Mouse (Mus musculus) layer of hippocampus, postnatal 36 days (tissue): ENCODE data around the gene AI182371. TPM values are rescaled to one million over a fixed set of nuclear protein-coding genes. Genes with fewer than 3 reads are reported as not detected.

Experiments
- DNase-seq, 2 experiments: peaks; one replicate each; pipeline ENCODE4 v3.0.0; 2022
- total RNA-seq, 2 experiments: library from RNA; stranded (reverse); gene quantifications; 2 replicates each; pipeline ENCODE4 v1.2.3; 2021

AI182371 gene
- total RNA-seq, 2 experiments from 2014 or later = 0.55 TPM; not detected in 1

DNA sequence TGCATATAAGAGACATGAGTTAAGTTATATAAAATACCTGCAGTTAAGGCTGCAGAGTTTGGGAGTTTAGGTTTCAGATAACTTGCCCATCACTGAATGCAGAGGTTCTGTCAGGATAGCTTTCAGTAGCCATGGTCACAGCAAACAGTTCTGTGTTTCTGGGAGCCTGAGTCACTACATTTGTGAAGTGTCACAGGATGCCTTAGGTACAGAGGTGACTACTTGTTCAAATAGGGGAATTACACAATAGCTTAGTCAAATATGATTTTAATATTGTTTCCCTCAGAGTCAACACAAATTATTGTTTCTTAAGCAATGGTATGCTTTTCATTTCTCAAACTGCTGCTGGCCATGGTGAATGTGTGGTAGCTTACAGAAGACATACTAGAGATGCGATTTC lies 32.2 kb downstream of the AI182371 start:
- no peak for DNase-seq

DNA sequence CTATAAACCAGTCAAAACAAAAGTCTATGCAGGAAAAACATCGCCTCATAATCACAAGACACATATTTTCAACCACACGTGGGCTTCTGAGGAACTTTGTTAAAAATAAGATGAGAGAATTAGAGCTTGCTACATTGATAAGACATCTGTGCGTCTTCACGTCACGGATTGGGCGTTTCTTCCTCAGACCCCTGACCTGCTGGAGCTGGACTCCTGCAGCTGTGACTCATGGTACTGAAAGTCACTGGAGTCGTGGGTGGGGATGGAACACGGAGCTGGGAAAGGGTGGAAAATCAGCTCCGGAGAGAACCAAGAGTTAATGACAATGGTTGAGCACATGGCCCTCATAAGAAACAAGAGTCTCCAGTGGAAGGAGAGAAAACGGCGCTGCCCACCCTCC lies 34.2 kb downstream of the AI182371 start:
- DNase-seq = no peak

DNA sequence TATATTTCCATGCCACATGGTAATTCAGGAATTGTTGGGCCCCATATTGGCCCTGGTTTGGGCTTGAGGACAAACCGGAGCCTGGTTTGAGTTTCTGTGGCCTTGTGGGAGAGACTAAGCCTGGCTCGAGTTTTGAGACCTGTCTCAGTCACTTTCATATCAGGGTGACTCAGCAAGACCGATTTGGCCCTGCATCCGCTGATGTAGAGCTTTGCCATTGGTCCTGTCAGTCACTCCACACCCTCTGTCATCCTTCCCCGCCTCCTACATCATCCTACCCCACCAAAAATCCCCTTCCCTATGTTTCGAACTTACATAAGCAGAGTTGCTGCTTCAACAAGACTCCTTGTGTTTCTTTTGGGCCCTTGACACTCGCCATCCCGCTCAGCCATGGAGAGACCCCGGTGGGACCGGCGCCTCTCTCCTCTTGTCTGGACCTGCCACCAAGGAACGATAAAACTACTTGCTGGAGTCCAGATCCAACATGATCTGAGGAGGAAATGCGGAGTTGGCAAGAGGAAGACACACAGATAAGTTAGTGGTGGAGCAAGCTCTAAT lies 34.7 kb downstream of the AI182371 start:
- DNase-seq = no peak

DNA sequence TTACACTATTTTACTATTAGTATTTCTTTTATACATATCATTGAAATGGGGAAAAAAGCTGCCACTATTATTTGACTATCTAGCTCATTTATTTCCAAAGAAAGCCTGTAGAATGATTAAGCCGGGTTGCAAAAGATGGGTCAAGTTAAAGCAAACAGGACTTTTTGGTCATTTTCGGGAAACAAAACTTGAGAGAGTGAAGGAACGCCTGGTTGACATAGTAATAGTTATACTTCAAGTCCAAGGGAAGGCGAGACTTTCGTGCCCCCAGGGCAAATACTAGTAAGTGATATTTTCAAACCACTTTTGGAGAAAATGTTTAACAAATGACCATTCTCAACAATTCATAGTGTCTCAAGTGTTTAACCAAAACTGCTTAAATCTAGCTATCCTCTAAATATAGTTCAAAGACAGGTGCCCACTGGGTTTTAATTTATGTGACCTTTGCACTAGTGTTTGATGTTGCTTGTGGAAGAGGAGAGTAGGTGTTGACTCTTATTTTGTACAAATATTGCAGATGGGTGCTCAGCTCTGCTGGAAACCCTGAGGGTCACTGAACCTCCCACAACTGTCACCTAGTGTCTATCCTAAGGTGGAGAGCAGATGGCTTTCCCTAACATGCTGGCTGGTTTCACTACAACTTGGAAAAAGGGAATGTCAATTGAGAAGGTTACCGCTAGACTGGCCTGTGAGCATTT lies 37.9 kb downstream of the AI182371 start:
- DNase-seq = no peak

DNA sequence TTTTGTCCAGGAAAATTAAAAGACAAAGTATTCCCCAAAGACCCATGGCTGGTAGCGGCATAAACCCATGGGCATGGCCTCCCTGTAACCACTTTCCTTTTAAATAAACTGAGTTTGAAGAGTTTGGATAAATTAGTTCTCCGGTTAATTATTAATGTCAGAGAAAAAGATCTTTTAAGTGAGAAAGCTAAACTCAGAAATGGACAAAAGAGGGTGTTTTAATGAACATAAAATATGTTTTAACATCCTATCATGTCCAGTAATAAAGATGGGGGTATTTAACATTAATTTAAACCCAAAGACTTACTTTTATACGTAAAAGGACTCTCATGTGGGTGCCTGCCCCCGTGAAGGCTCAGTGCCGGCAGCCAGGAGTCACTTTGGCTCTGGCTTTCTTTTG lies 40.0 kb downstream of the AI182371 start, which contains the start of gene Hc:
Hc (minus strand) TSS at position 101 of the 400 bp plus-strand sequence.
- no peak for DNase-seq

DNA sequence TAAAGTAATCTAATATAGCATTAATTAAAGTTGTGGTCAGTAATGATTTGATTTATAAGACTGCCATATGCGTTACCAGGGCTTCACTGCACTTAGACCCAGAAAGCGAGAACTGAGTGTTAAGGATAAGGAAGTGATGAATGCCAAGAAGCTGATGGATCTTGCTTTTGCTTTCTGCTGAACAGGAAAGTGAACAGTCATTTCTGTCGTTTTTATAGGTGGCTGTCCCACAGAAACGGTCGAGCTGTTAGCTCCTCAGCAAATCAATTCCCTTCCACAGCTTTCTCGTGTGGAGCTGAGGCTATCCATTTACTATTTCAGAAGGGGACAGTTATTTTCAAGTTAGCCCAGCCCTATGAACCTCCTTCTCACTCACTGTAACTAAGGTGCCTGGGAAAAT lies 40.4 kb downstream of the AI182371 start:
- no peak for DNase-seq

DNA sequence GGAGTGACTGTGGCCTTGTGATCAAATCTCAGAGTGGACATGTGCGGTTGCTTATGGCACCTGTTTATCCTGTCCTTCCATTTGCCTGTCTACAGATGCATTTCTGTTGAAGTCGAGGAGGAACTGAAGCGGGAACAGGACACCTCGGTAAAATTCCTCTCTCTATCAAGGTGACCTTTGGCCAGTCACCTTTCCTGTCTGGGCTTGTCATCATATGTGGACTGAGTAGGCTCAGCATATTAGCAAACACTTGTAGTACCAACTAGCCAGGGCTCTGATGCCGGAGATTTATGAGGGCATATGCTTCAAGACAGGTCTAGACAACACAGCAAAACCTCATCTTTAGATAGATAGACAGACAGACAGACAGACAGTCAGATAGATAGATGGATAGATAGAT lies 41.1 kb downstream of the AI182371 start:
- no peak for DNase-seq

DNA sequence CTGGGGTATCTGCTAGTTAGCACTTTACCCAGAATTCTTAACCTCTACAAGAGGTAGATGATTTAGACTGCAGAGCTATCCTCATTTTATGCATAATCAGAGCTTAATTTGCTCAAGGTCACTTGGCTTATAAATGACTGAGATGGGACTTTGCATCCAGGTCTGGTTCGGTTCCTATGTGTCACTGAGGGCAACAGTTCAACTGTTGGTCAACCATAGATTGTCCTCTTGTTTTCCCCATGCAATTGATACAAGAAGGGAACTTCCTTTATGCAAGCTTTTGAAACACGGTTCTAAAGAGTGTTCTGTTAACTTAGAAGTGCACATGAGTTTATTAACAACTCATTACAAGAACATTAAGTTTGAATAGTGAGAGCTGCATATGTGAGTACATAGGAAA lies 43.0 kb downstream of the AI182371 start:
- DNase-seq = no peak

DNA sequence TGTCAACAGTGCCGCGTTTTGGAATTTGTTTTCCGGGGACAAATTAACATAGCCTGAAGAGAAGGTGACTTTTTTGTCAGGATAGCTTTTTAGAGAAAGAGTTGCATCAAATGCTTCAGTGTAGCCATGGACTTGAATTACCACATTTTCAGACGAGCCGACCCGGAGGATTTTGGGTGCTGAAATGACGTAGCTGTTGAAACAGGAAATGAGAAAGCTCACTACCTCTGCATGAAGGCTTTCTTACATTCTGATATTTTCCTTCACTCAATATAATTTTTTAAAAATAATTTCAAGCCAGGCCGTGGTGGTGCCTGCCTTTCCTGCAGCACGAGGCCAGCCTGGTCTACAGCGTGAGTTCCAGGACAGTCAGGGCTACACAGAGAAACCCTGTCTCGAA lies 44.1 kb downstream of the AI182371 start:
- no peak for DNase-seq

DNA sequence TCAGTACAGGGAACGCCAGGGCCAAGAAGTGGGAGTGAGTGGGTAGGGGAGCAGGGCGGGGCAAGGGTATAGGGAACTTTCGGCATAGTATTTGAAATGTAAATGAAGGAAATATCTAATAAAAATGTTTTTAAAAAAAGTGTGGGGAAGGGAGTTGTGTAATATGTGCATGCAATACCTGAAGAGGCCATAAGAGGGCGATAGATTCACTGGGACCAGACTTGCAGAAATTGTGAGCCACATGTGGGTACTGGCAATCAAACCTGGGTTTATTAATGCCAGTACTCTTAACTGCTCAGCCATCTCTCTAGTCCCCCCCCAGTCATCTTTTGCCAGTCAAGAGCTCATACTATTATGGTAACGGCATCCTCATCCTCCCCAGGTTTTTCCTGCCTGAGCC lies 52.5 kb downstream of the AI182371 start:
- no peak for DNase-seq

DNA sequence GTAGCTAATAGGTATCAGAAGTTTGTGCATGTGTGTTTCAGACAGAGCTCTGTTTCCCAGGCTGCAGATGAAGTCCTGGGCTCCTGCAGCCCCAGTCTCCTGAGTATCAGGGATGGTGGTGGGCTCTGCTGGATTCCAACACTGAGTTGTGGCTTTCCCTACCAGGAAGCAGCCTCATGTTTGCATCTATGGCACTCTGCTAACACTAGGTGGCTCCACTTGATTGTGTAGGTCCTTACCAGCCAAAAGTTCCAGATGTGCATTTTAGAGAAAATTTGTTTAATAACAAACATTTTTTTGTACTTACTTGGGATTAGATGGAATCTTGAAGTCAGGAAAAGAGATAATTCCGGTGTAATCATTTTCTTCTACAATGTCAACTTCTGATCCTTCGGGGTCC lies 56.4 kb downstream of the AI182371 start:
- no peak for DNase-seq

DNA sequence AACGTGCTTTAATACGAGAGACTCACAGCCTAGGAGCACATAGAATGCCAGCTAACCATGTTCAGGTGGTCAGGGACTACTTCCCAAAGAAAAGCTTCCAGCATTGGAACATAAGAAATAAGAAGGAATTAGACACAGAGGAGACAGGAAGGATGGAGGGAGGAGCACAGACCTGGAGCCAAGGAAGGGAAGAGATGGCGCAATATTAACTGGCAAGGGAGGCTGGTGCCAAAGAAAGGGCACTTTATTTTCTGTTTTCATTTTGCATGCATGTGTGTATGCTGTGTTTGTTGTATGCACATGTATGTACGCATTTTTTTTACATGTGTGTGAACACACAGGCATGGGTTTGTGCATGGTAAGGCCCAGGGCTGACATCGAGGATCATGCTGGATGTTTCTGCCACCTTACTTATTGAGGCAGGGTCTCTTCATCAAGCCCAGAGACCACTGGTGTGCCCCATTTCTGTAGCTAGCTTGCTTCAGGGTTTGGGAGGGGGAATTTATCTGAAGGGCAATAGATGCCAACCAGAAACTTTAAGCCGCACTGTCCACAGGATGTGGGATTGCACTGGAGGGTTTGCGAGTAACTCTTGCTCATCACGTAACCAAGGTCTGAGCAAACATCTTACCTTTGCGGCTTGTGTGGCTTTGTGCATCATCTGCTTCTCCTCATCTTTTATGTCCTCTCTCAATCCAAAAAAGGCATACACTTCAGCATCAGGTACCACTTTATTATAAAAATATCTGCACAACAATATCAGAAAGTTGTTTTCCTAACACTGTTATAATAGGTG lies 62.6 kb downstream of the AI182371 start:
- DNase-seq = no peak

Other genes with a start within 250 kb of the AI182371 start
- gene Cutal, start 227.1 kb downstream of the AI182371 start, total RNA-seq = under 1 TPM; 0.18 to 0.40 TPM
- gene Psmd5, start 226.6 kb downstream of the AI182371 start, total RNA-seq = 10 to 100 TPM; 40.3 to 44.3 TPM
- gene Phf19, start 187.5 kb downstream of the AI182371 start, total RNA-seq = 1 to 10 TPM; 1.1 to 1.3 TPM
- 1 to 10 TPM; 2.2 to 3.0 TPM for gene Traf1, start 139.8 kb downstream of the AI182371 start, total RNA-seq
- gene Hc, start 40.1 kb downstream of the AI182371 start, total RNA-seq = not detected
- 10 to 100 TPM in 1 of 2 experiments, 1 to 10 TPM in 1; 9.9 to 11.1 TPM for gene Cntrl, start 7.9 kb upstream of the AI182371 start, total RNA-seq
- 100 to 1,000 TPM; 234 to 236 TPM for gene Rab14, start 99.6 kb upstream of the AI182371 start, total RNA-seq
- gene Gsn, start 154.8 kb upstream of the AI182371 start, total RNA-seq = 10 to 100 TPM; 73.3 to 75.0 TPM
- gene Stom, start 235.4 kb upstream of the AI182371 start, total RNA-seq = 1 to 10 TPM; 8.6 to 8.7 TPM